Mouse (Mus musculus): Measurements from ENCODE around the gene Zfp541.

Gene Zfp541

DNA sequence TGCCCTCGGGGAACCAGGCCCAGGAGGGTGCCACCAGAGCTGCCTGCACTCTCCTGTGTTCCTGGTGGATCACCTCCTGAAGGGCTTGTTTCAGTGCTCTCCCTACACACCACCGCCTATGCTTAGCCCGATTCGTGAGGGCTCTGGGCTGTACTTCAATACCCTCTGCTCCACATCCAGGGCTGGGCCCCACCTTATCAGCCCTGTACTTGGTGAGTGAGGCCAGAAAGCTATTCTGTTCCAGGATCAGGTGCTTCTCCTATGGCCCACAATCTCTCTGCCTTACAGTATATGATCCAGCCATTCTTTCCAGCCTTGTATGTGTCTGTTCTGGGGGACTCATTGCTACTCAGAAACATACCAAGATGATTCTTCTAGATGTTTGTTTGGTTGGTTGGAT lies 21.7 kb downstream of the Zfp541 start:
- no peak for DNase-seq

DNA sequence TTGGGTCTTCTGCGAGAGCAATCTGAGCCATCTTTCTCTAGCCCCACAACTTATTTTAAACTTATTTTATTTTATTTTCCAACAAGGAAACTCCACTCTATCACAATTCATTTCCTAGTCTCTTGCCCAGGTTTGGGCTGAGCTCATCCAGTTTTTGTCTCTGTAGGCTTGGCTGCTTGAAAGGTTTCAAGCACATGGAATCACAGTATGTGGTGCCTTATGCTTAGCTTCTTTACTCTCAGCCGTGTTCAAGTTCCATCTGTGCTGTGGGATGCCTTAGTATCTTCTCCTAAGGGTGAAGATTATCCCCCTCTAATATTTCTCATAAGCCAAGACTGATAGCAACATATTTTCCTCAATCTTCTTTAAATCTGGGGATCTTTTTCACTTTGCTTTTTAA lies 26.0 kb downstream of the Zfp541 start:
- no peak for DNase-seq

DNA sequence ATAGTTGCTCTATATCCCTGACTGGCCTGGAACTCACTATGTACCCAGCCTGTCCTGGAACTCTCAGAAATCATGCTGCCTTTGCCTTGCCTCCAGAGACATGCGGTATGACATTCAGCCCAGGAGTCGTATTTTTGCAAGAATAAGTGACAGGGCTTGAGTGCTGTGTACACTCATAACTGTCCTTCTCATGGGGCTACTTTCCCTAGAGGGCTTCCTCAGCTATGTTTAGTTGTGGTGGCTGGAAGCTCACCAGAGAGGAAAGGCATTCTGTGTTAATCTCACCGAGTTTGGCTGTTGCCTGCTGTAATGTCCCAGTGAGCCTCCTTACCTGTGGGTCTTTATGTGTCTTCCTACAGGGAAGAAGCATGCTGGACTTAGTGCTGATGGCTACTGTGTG lies 33.0 kb downstream of the Zfp541 start:
- DNase-seq: no peak

DNA sequence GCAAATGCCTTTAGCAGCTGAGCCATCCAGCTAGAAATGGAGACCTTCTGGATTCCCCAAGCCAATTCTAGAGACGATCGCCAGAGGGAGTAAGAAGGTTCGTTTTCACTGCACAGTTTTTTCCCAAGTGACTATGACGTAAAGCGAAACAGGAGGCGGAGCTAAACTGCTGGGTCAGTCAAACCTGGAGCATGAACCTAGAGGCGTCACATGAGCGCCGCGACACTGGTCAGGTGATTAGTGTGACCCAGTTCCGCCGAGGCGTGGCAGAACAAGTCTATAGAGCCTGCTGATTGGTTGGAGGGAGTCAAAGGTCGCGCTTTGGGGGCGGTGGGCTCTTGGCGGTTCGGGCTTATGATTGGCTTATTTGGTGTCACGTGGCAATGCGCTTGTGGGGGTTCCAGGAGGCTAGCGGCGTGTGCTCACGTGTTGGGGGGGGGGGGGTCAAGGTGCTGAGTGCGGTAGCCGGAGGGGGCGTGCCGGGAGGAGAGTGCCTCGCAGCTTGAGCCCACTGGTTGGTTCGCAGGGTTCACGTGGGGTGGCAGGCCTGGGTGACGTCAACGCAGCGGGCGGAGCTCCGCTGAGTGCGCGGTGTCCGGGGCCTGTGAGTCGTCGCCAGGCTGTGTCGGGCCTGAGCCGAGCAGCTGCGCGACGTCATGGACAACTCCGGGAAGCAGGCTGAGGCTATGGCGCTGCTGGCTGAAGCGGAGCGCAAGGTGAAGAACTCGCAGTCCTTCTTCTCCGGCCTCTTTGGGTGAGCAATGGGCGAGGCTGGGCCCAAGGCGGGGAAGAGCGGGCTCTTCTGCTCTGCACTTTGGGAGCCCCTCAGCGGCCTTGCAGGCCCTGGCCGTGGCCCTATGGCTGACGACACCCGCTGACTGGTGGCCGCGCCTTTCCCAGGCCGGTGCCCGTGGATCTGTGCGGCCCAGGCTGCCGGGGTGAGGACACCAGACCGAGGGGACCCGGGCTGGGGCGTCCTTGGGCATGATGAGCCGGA lies 36.7 kb downstream of the Zfp541 start, which contains the start of gene Napa:
Gene Napa, plus strand, starts transcription at position 438 of the 997 bp plus-strand sequence.
- peak; percentile 98 for DNase-seq

DNA sequence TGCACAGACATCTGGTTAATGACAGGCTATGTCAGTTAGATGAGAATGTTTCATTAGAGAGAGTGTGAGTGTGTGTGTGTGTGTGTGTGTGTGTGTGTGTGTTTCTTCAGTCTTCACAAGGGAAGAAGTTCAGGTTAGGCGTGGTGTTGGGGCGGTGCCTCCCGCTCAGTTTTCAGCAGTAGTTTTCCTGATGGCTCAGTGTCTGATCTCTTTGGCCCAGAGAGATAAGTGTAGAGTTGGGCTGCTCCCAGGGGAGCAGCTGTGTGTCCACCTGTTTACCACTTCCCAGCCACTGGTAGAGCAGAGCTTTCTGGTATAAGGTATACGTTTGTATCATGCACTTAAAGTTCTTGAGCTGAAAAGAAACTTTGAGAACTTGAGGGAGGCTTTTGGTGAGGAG lies 38.3 kb downstream of the Zfp541 start:
- DNase-seq: peak in 1 of 2 experiments; percentile 2

DNA sequence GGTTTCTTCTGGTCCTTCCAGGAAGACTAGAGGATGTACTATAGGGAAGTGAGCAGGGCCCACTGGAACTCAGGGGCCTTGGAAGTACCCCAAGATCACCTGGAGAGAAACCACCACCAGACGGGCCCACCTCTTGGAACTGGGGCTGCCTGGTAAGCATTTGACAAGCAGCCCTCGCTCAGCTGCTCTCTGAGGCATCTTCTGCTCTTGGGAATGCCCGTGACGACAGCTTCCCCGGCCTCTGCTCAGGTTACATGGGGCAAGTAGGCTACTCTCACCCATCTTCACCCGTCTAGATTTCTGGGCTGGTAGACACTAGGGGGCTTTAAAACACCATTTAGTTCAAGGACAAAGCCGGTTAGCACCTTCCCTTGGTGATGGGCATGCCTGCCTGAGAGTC lies 39.5 kb downstream of the Zfp541 start:
- peak in 1 of 2 experiments; percentile 5 for DNase-seq

DNA sequence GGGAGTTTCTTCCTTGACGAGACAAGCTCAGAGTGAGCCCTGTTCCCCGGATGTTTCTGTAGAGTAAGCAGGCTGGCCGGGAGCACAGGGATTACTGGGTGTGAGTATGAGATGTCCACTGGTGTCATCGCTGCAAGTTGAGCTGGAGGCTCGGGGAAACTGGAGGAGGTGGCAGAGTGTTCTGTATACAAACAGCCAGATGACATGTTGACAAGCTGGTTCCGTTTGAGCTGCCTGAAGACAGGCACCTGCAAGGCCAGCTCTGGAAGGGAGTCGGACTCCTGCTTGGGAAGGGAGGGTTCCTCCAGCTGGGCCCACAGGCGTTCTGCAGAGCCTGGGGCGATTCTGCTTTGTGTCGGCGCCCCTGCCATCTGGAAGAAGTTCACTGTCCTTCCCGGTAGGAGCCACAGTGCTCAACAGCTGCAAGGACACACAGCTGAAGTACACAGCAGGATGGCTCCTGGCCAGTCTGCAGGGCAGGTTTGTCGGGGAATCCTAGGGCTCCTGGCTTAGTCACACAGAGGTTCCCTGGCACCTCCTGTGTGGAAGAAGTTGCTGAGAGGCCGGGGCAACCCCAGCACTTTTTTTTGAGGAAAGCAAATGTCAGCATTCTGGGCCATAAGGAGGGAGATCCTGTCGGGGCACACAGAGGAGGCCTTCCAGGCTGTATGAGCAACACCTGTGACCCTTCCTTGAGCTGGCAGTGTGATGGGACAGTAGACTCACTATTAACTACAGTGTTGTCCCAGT lies 40.3 kb downstream of the Zfp541 start:
- peak in 1 of 2 experiments; percentile 15 for DNase-seq

DNA sequence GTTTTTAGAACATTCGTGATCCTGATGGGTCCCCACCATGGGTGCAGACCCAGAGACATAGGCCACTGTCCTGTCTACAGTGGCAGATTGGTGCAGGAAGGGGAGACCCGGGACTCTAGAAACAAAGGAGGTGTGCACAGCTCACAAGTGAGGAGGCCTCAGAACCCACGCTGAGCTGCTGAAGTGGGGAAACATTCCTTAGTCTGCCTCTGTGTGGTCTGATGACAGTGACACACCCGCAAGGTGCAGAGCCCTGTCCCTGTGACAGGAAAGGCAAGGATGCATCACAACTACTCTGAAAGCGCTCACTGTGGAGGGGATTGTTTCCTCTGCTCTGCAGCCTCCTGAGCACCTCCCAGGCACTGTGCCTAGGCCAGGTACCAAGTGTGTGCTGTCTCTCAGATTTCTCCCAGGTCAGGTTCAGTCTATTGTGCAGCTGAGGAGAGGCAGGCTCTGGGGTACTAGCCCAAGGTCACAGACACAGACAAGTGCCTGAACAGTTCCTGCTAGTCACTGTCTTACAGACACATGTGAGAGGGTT lies 41.1 kb downstream of the Zfp541 start:
- DNase-seq: no peak

DNA sequence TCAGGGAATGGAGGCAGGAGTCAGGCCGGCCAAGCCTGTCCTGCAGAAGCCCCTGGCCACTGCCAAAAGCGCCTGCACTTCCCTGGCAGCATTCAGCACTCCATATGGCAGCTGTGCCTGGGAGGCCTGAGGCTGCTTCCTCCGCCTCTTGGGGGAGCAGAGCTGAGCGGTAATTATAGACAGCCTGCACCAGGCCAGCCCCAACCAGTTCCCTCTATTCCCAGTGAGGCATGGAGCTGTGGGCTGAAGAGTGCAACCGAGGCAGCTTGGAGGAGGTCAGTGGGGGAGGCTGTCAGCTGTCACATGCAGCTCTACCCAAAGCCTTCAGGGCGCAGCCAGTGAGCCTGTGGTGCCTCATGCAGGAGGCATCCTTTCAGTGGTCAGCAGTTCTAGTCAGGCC lies 42.1 kb downstream of the Zfp541 start:
- peak; percentile 87 to 90 for DNase-seq

DNA sequence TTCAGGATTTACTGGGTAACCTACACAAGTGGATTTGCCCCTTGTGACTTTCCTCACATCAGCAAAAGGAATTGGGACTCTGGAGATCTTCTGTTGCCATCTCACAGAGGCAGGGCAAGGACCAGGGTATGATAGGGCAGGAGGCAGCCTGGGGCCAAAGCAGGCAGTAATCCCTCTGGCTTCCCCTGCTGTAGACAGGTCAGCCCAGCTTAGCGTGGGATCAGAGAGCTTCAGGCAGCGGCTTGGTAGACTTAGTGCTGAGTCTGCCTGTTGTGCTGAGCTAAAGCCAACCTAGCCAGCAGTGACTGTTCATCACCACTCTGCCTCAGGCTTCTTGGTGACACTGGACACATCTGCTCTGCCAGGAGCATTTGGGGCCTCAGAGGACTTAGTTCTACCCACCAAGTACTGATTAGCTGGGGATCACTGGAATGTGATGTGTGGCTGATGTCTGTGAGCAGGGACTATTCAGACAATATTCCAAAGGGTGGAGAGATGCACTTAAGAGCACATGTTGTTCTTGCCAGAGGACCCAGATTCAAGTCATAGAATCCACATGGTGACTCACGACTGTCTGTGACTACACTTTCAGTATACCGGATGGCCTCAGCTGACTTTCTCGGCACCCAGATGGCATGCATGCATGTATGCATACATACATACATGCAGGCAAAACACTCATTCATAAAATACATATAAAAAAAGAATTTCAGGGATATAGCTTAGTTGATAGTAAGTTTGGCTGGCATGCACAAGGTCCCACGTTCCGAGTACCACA lies 43.2 kb downstream of the Zfp541 start:
- DNase-seq: no peak

DNA sequence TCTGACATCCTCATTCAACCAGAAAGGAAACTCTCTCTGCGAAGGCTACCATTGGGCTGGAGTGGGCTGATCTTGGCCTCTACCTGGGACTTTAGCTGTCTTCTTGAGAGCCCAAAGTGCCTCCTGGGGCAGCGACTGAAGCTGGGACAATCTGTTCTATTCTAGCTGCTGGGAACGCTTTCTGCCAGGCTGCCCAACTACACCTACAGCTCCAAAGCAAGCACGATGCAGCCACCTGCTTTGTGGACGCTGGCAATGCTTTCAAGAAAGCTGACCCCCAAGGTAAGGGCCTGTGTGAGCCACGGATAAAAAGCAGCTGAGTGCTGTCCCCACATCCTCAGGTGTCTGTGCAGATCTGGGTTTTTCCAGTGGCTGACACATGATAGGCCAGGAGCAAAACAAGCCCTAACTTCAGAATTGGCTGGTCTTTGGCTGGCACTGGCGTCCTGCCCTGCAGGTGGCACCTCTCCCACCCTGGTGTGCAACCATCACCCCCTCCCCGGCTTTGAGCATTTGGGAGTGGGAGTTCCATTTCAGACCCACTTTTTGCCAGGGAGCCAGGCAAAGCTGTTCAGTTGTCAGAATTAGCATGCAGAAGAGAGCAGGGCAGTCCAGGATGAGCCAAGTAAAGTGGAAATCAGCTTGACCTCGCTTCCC lies 47.4 kb downstream of the Zfp541 start:
- DNase-seq: no peak

DNA sequence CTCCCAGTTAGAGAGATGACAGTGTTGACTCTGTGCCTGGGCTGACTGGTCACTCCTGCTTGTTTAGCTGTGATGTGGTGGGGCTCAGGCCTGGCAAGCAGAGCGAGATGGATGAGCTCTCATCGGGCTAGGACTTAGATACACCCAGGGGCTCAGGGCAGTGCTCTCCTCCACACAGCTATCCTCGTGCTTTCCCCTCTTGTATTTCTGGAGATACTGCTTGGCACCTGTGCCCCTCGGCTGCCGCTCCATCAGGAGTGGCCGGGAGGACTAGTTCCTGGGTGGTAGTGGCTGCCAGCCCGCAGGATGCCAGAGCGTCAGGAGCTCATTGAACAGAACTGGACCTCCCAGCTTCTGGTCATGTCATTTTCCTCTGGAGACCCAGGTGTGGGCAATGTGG lies 48.5 kb downstream of the Zfp541 start:
- no peak for DNase-seq

DNA sequence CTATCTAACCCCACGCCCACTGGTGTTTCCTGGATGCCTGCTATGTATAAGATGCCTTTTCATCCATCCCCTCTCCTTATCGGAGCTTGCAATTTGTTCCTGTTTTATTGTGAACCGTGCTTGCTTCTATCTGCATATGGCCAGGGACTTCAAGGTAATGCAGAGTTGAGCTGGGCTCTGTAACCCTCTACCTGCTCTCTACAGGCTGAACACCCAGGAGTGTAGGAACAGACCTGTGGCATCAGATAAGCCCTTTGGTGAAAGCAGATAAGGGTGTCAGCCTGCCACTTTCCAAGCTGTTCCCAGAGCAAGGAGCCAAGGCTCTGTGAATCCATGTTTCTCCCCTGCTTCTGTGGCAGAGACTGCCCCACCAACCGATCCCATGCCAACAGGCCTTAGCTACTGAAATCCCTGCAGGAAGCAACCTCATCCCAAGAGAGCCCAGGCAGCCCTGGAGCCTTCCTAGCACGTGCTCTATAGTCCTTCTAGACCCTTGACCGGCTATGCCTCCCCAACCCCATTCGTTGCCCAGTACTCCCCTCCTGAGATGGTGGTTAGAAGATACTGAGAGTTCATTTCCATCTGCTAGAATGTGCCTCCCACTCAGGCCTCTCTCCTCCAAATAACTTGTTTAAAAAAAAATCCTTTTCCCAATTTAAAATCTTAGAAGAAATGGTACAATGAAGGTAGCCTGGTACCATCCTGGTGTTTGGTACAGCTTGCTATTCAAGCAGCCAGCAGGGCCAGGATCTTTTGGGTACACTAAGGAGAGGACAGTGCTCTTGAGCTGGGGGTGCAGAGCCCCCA lies 49.9 kb downstream of the Zfp541 start:
- DNase-seq: no peak

DNA sequence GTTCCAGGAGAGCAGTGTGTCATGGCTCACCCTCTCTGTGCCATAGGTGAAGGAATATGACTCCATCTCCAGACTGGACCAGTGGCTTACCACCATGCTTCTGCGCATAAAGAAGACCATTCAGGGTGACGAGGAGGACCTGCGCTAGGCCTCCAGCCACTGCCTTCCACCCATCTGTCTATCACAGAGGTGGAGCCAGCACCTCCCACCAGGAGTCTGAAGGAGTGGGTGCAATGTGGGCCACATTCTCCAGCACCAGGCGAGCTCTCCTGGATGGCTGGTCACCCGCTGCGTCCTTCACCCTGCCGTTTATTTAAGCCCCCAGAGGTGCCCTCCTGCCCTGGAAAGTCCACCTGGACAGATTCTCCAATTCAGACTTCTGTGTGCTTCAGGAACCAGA lies 54.8 kb downstream of the Zfp541 start:
- no peak for DNase-seq

DNA sequence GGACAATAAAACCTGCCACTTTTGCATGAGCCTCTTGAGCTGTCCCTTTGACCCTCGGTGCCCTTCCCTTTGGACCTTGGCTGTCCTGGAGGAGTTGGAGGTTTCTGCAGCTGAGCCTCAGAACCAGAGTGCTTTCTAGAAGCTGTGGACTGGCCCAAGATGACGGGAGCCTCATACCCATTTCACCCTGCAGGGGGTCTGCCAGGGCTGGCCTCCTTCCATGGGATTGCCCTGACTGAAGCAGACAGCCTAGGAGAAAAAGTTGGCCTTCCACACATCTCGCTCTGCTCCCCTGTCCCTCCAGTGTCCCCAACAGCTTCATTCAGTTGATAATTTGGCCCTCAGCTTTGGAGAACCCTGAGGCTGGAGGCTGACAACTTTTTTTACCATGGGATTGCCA lies 55.5 kb downstream of the Zfp541 start:
- DNase-seq: peak; percentile 69 to 70

DNA sequence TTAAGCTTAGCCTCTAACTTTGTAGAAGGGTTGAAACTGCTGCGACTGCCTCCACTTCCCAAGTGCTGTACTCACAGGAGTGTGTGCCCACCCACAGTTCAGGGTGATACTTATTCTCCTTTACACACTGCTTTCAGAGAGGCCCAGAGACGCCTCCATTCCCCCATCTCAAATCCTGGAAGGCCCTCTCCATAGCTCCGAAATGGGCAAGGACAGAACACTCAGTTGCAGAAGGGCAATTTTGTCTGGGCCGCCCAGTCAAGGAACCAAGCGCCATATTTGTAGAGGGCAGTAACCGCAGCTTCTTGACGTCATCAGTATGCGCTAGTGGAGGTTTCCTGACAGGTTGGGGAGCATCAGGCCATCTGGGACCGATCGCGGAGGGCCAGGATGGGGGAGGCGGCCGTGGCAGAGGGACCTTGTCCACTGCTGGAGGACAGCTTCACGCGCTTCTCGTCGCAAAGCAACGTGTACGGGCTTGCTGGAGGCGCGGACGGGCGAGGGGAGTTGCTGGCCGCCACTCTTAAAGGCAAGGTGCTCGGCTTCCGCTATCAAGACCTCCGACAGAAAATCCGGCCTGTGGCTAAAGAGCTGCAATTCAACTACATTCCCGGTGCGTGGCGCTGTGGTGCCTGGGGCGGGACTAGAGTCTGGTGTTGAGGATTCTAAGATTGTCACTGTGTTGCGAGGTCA lies 58.1 kb downstream of the Zfp541 start, which contains the start of gene Kptn:
Gene Kptn, plus strand, starts transcription at position 327 of the 693 bp plus-strand sequence.
- peak; percentile 94 to 96 for DNase-seq

DNA sequence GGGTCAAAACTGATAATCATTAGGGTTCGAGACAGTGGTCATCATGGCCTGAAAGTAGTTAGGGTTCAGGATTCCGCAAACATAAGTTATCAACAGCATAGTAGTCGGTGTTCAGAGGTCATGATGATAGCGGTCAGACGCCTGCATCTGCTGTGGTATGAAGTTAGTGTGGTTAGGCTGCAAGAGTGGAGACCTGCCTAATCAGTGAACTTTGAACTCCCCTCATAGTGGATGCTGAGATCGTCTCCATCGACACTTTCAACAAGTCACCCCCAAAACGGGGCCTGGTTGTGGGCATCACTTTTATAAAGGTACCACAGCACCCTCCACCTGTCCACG lies 58.6 kb downstream of the Zfp541 start:
- no peak for DNase-seq

DNA sequence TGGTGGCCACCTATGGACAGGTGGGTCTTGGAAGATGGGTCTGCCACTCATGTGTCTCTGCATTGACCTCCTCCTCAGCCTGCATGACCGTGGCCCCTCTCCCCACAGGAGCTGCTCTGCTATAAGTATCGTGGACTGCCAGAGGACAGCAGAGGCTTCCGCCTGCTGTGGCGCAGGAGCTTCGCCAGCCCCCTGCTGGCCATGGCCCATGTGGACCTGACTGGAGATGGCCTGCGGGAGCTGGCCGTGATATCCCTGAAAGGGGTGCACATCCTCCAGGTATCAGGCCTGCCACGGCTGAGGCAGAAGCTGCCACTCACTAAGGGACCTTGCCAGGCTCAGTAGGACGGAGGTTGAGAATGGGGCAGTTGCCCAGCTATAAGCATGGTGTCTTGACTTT lies 64.2 kb downstream of the Zfp541 start:
- no peak for DNase-seq

DNA sequence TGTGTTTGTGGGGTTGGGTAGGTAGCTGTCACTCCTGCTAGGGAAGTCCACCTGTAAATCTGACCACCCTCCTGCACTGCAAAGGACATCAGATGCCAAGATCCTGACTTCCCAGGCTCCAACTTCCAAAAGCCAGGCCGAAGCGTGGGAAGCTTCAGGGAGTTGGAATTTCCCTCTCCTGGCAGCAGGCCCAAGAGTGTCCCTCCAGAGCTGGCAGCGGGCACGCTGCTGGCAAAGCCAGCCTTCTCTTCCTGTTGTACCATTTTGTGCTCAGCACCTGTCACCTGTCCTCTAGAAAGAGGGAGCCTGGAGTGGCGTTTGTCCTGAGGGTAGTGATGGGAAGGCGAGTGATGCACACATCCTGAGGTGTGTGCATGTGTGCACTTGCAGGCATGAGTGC lies 66.7 kb downstream of the Zfp541 start:
- DNase-seq: peak; percentile 94 to 95

DNA sequence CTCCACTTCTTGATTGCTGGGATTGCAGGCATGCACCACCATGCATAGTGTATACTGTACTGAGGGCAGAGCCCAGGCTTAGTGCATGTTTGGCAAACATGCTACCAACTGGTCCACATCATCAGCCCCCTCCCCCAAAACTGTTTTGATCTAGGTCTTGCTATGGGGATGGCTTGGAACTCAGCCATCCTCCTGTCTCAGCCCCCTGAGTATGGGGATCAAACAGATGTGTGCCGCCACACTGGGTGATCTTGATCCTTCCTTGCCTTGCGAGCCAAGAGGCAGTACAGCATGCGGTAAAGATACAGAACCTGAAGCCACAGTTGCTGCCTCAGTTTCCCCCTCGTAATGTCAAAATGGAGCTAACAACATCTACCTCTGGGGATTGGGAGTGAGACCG lies 67.3 kb downstream of the Zfp541 start:
- no peak for DNase-seq

DNA sequence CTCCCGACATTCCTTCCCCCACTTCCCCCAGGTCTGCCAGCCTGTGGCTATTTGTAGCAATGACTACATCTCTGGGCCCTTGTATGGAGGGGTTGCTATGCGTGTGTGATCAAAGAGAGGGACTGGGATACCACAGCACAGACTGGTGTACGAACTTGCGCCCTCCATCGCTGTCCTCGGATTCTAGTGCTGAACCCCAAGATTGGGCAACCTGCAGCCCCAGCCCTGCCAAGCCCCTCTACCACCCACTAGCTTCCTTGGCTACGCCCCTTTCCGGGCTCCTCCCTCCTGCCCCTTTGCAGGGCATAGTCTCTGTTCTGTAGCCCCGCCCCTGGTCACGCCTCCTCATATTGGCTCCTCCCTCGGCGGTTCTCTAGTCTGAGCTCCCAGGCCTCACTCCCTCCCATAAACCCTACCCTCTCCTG lies 67.8 kb downstream of the Zfp541 start, which contains the start of gene Slc8a2:
Gene Slc8a2, plus strand, starts transcription at position 406 of the 425 bp plus-strand sequence.
- DNase-seq: peak; percentile 96
